Mouse (Mus musculus): ENCODE results near the gene Apoa2.
A peak's percentile ranks its signal among the peaks of the same experiment; 100 is the strongest.

DNA sequence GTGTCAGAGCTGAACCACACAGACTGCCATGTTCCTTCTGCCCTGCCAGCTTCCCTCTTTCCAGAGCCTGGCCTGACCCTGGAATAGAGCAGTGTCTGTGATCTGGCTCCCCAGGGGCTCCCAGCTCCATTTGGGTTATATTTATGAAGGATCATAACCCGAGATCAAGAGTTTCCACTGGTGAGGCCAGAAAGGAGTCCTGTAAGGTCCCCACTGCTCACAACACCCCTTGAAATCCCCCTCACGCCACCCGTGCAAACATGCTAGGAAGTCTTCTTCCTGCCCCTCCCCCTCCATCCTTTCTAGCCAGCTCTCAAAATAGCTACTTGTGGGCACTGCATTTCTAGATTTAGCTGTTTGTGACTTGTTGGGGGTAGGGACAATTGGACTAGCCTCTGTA, 41.2 kb upstream of the Apoa2 start:
- TF ChIP-seq CTCF (IDR thresholded peaks at IDR 0.05; ENCODE audit: low read depth) (no peak), EP300 (IDR thresholded peaks at IDR 0.05; ENCODE audit: low read depth) (peak; percentile 3; the same call in 1 of the 2 replicates)
